Mouse (Mus musculus) hematopoietic stem cell, adult 5-6 weeks (primary cell): ENCODE measurements at regions not wholly inside any gene's neighbourhood (a gene's known extent, or its start where the extent isn't known, plus 50 kb on each side); places are given as distances from the start of the nearest gene placed in this dataset.

Experiments
- ATAC-seq, 2 experiments: fragments of 125-278 bp in 1 of 2; replicated peaks in 1 of 2; 2 replicates each; pipeline ENCODE4 v1.8.0; 2016 to 2017; ENCODE audit warnings: inconsistent platforms in 2 of 2, mild to moderate bottlenecking in 2 of 2, moderate number of reproducible peaks in 2 of 2, low read depth in 1 of 2, moderate TSS enrichment in 1 of 2; ENCODE audit not compliant: low FRiP score in 2 of 2, poor library complexity in 2 of 2, severe bottlenecking in 2 of 2, insufficient read depth in 1 of 2, low TSS enrichment in 1 of 2

DNA sequence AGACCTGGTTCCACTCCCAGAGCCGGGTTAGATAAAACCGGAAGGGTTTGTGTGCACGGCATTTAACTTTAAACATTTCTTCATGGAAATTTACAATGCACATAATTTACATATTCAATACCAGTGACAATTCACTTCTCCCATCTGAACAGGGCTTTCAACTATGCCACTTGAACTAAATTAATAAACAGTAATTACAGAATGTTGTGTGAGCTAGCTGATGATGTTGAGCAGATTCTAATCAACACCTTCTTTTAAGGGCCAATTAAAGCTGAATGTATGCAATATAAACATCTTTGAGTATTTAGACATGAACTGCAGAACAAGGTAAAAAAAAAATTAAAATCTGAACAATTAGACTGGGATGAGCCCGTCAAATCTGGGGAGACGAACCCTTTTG lies 68.1 kb upstream of the Lmo4 start:
- ATAC-seq: no peak

DNA sequence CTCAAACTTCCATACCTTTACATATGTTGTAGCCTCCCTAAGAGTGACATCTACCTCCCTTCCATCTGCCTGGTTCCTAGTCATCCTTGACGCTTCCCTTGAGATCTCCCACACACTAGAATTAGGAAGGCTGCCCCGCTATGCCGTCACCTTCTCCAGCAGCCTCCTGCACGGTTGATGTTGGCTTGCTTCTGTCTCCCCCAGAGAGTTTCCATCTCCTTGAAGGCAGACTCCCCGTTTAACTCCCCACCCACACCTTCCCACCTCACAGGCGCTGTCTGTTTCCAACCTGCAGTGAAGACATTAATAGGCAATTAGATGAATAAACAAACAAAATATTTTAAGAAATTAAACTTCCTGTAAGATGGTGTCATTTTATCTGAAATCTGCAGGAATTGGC lies 65.2 kb upstream of the Lmo4 start:
- no peak for ATAC-seq

DNA sequence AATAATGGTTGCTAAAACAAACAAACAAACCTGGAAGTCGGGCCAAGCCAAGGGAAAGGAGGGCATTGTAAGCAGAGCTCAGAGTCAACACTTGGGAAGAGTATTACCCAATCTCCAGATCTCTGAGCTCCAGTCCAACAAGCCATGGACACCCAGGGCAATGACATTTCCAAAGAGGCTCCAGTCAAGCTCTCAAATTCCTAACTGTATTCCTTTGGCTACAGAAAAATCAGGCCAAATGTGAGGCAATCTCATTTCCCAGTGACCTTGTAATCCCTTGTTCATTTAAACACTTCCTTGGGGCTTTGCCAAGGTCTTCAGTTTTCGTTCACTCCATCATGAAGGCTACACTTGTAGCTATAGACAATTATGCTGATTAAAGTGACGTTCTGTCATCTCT lies 59.5 kb upstream of the Lmo4 start:
- ATAC-seq: no peak

DNA sequence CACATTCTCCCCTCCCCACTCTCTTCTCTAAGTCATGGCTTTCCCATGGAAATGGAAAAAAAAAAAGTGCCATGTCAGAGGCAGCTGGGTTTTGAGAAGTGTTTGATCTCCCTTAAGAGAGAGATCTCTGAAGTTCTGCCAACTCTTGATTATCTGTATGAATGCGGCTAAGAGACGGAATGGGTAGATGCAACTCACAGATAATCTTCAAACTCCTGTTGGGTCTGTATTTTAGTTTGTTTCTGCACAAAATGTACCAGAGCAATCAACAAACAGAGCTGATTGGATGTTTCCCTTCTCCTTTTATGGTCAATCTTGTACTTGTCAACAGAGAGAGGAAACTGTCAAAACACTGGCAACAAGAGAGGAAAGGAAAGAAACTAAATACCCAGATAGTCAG lies 55.9 kb upstream of the Lmo4 start:
- ATAC-seq: no peak; a peak in 1 of 4 replicates

DNA sequence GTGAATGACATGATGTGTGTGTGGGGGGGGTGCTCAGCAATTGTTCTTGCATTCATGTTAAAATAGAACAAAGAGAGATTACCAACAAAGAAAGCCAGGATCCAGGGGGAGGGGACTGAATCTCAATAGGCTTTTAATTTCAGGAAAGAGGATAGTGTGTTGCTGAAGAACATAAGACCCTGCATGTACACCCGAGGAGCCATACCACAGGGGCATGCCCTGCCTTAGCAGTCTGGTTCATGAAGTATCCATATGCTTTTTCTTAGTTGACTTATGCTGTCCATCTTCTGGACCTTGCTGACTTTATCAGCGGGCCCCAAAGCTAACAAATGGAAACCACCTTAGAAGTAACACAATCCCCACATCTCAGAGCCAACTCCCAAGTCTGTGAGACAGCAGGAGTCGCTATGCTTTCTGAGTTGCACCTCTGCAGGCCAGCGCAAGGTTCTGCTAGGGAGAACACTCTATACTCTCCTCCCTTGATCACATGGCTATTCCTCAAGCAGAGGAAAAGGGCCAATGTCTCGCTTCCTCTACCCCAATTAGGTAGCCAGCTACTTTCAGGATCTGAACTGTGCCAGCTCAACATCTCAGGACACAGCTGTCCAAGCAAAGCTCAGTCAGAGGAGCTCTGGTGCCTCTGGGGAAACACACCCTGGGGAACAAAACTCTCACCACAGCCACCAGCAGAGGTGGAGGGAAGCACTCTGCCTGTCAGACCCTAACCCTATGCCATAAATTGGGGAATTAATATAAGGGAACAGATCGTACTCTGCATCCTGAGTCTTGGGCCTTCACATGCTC lies 52.9 kb upstream of the Lmo4 start:
- ATAC-seq: no peak

DNA sequence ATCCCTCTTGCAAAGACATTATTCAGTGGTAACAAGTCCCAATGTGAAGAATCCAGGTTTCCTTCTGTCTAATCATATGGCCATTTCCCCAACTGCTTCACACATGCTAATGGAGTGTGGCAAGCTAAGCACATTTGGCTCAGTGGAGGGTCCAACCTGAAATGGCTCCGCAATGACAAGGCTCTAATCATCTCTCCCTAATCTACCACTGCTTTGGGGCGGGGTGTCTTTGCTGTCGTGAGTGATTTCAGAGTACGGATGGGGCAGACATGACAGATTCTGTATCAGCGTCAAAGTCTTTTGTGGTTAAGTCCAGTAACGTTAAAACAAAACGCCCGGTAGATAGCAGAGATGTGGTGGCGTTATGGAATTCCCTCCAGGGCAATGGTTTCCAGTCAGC lies 52.2 kb upstream of the Lmo4 start:
- ATAC-seq: no peak

DNA sequence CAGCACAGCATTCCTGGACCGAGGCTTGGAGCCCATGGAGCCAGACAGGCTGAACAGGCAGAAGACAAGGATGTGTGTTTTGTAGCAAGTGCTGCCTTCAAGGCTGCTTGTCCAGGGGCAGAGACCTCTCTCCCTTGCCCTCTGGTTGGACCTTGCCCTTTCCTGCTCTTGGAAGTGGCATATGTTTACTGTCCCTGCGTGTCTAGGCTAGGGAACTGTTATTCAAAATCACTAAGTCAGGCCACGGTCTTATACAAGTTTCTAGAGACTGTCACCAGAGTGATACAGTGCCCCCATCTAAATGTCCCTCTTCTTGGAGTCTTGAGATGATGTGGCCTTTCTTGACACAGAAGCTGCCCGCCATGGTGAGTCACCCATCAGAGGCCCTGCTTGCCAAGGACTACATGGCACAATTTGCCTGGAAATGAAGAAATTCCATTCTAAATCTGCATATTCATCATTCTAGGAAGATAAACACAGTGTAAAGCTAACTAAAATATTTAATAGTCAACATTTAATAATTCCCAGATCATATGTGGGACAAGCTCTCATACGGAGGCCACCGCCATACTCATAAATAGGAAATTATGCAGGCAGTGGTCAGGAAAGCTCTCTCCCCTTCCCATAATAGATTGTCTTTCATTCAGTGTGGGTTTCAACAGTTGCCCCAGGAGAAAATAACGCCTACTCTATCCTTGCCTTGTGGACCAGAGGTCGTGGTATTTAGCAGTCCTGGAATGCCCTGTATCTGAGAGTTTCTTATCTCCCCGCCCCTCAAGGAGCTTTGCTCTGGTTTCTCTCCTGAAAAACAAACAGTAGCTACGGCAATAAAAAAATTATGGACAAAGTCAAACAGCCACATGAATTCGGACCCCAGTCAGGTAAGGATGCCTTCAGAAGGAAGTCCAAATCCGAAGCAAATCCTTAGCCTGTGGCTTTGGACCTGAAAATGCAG lies 50.9 kb upstream of the Lmo4 start:
- no peak for ATAC-seq
